Mouse (Mus musculus): ENCODE data around the gene Fbxw4. TPM values are rescaled to one million over a fixed set of nuclear protein-coding genes. Genes with fewer than 3 reads are reported as not detected.
"Not testable (repeated sequence)": the region's sequence is repeated elsewhere in the genome, so short reads cannot be mapped to it uniquely, and the experiment has no call there.

Fbxw4 gene
- total RNA-seq, 4 experiments from 2014 or later, result 32.9 to 35.7 (median 33.6) TPM

- DNase-seq (ENCODE audit: low spot score in 2 of 2), result no peak
Measured at GRCm38 (mm10) chr19:45580235-45580634, 79.9 kb downstream of the Fbxw4 start.

- DNase-seq (ENCODE audit: low spot score in 2 of 2), result no peak
Measured at GRCm38 (mm10) chr19:45579416-45579815, 80.7 kb downstream of the Fbxw4 start.

- DNase-seq (ENCODE audit: low spot score in 2 of 2), result no peak
Measured at GRCm38 (mm10) chr19:45578976-45579375, 81.1 kb downstream of the Fbxw4 start.

GRCm38 (mm10) chr19:45577141-45577750 is 82.9 kb downstream of the Fbxw4 start:
- no peak for DNase-seq (ENCODE audit: low spot score in 2 of 2)

- no peak for DNase-seq (ENCODE audit: low spot score in 2 of 2)
Measured at GRCm38 (mm10) chr19:45575632-45576001, 84.5 kb downstream of the Fbxw4 start.

- no peak for DNase-seq (ENCODE audit: low spot score in 2 of 2)
Measured at GRCm38 (mm10) chr19:45574941-45575631, 85.0 kb downstream of the Fbxw4 start.

- DNase-seq (ENCODE audit: low spot score in 2 of 2), result no peak
Measured at GRCm38 (mm10) chr19:45574339-45574898, 85.7 kb downstream of the Fbxw4 start.

- DNase-seq (ENCODE audit: low spot score in 2 of 2), result peak; percentile 58 to 59
Measured at GRCm38 (mm10) chr19:45573861-45574267, 86.2 kb downstream of the Fbxw4 start.

- no peak for DNase-seq (ENCODE audit: low spot score in 2 of 2)
Measured at GRCm38 (mm10) chr19:45573033-45573432, 87.1 kb downstream of the Fbxw4 start.

GRCm38 (mm10) chr19:45567367-45567766 is 92.7 kb downstream of the Fbxw4 start:
- no peak for DNase-seq (ENCODE audit: low spot score in 2 of 2)

- DNase-seq (ENCODE audit: low spot score in 2 of 2), result no peak
Measured at GRCm38 (mm10) chr19:45565925-45566715, 94.0 kb downstream of the Fbxw4 start.

- DNase-seq (ENCODE audit: low spot score in 2 of 2), result peak; percentile 57 to 72
Measured at GRCm38 (mm10) chr19:45560153-45560890, 99.8 kb downstream of the Fbxw4 start, which contains the start of the genes Poll and Gm17018. Gene Poll, minus strand, starts transcription at chr19:45560531. Gene Gm17018, plus strand, starts transcription at chr19:45560615.

GRCm38 (mm10) chr19:45554136-45554535 is 106.0 kb downstream of the Fbxw4 start:
- no peak for DNase-seq (ENCODE audit: low spot score in 2 of 2)

- no peak for DNase-seq (ENCODE audit: low spot score in 2 of 2)
Measured at GRCm38 (mm10) chr19:45552187-45552586, 107.9 kb downstream of the Fbxw4 start.

GRCm38 (mm10) chr19:45549948-45550347 is 110.2 kb downstream of the Fbxw4 start:
- DNase-seq (ENCODE audit: low spot score in 2 of 2), result no peak

- no peak for DNase-seq (ENCODE audit: low spot score in 2 of 2)
Measured at GRCm38 (mm10) chr19:45549128-45549915, 110.8 kb downstream of the Fbxw4 start.

- DNase-seq (ENCODE audit: low spot score in 2 of 2), result not testable (repeated sequence)
Measured at GRCm38 (mm10) chr19:45548196-45548595, 111.9 kb downstream of the Fbxw4 start.

GRCm38 (mm10) chr19:45544925-45545321 is 115.2 kb downstream of the Fbxw4 start:
- DNase-seq (ENCODE audit: low spot score in 2 of 2), result peak; percentile 64 to 76

- DNase-seq (ENCODE audit: low spot score in 2 of 2), result peak in 1 of 2 experiments; percentile 22
Measured at GRCm38 (mm10) chr19:45544152-45544924, 115.8 kb downstream of the Fbxw4 start.

Measured in gastrocnemius, adult 8-10 months (tissue).